Mouse (Mus musculus): ENCODE measurements around the gene C3.

C3 gene

GRCm38 (mm10) chr17:57228014-57228413, at the start of gene C3:
C3 (minus strand) TSS chr17:57228136.
- peak; percentile 34 to 37 for DNase-seq (ENCODE audit: low spot score in 2 of 2)

- peak; percentile 88 to 90 for DNase-seq (ENCODE audit: low spot score in 2 of 2)
Observed at GRCm38 (mm10) chr17:57276634-57277121, 48.7 kb upstream of the C3 start.

GRCm38 (mm10) chr17:57275997-57276351, 48.0 kb upstream of the C3 start:
- DNase-seq (ENCODE audit: low spot score in 2 of 2) = peak; percentile 49 to 61

GRCm38 (mm10) chr17:57275111-57275996, 47.4 kb upstream of the C3 start:
- DNase-seq (ENCODE audit: low spot score in 2 of 2) = peak; percentile 91 to 93

GRCm38 (mm10) chr17:57274686-57275085, 46.8 kb upstream of the C3 start:
- no peak for DNase-seq (ENCODE audit: low spot score in 2 of 2)

- DNase-seq (ENCODE audit: low spot score in 2 of 2) = no peak
Observed at GRCm38 (mm10) chr17:57273846-57274245, 45.9 kb upstream of the C3 start.

- DNase-seq (ENCODE audit: low spot score in 2 of 2) = no peak
Observed at GRCm38 (mm10) chr17:57271301-57271700, 43.4 kb upstream of the C3 start.

GRCm38 (mm10) chr17:57267556-57268126, 39.7 kb upstream of the C3 start:
- DNase-seq (ENCODE audit: low spot score in 2 of 2) = peak; percentile 58 to 76

- peak; percentile 76 to 79 for DNase-seq (ENCODE audit: low spot score in 2 of 2)
Observed at GRCm38 (mm10) chr17:57264972-57265945, 37.3 kb upstream of the C3 start.

GRCm38 (mm10) chr17:57264164-57264563, 36.2 kb upstream of the C3 start:
- DNase-seq (ENCODE audit: low spot score in 2 of 2) = no peak

GRCm38 (mm10) chr17:57262901-57263550, 35.1 kb upstream of the C3 start:
- DNase-seq (ENCODE audit: low spot score in 2 of 2) = no peak

GRCm38 (mm10) chr17:57261796-57262195, 33.9 kb upstream of the C3 start:
- no peak for DNase-seq (ENCODE audit: low spot score in 2 of 2)

GRCm38 (mm10) chr17:57261286-57261685, 33.4 kb upstream of the C3 start:
- DNase-seq (ENCODE audit: low spot score in 2 of 2) = no peak

GRCm38 (mm10) chr17:57260351-57260750, 32.4 kb upstream of the C3 start:
- no peak for DNase-seq (ENCODE audit: low spot score in 2 of 2)

- DNase-seq (ENCODE audit: low spot score in 2 of 2) = peak; percentile 84 to 88
Observed at GRCm38 (mm10) chr17:57259742-57260141, 31.8 kb upstream of the C3 start.

- no peak for DNase-seq (ENCODE audit: low spot score in 2 of 2)
Observed at GRCm38 (mm10) chr17:57258191-57258590, 30.3 kb upstream of the C3 start.

GRCm38 (mm10) chr17:57256921-57257485, 29.1 kb upstream of the C3 start:
- DNase-seq (ENCODE audit: low spot score in 2 of 2) = no peak

GRCm38 (mm10) chr17:57255354-57255753, 27.4 kb upstream of the C3 start:
- peak; percentile 56 to 71 for DNase-seq (ENCODE audit: low spot score in 2 of 2)

- no peak for DNase-seq (ENCODE audit: low spot score in 2 of 2)
Observed at GRCm38 (mm10) chr17:57253306-57253705, 25.4 kb upstream of the C3 start.

GRCm38 (mm10) chr17:57251431-57251830, 23.5 kb upstream of the C3 start:
- DNase-seq (ENCODE audit: low spot score in 2 of 2) = no peak
